8 mouse cellular contexts compared by ENCODE assay signal in the genomic region with DNA sequence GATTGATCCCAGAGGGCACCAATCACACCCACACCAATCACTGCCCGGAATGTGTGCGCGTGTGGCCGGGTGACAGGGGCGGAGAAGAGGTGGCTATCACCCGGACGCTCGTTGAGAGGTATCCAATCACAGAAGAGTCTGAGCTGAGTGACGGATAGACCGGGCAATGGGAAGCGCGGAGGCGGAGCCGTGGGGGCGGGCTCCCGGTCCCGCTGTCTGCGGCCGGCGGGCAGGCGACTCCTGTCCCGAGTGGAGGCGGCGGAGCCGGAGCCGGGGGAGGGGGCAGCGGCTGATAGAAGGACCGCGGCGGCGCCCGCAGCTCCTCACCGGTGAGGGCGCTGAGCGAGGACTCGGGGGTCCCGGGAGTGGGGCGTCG. TPM values are rescaled to one million over a fixed set of nuclear protein-coding genes. Genes with fewer than 3 reads are reported as not detected.
A peak's percentile ranks its signal among the peaks of the same experiment; 100 is the strongest.
DNase-seq lines count a peak whose midpoint lies in the region; ATAC-seq and TF ChIP-seq lines count a peak whose summit lies in the region.

TSS of gene Dnajb5 (plus strand) at position 139 of the 376 bp plus-strand sequence.

- peaks cover 25% of the 10 kb centered on the region for H3K27me3 ChIP-seq in hindbrain, embryonic 10.5 days (ENCODE audit: insufficient read depth, poor library complexity, severe bottlenecking)
- H3K27me3 ChIP-seq in lung, postnatal 0 days (replicated peaks; ENCODE audit: insufficient read depth, low read length): 0 out of 2 replicates have a peak, but pooled peaks cover 7% of the 10 kb centered on the region

- no peaks in the 10 kb centered on the region for H3K9me3 ChIP-seq in hindbrain, embryonic 10.5 days
- no peaks in the 10 kb centered on the region for H3K9me3 ChIP-seq in lung, postnatal 0 days (ENCODE audit: low read length)

- DNase-seq in MN1 (ENCODE audit: low spot score): peak; percentile 97
- DNase-seq in cerebellum, adult 9-10 months: peak; percentile 100
- peak; percentile 97 for DNase-seq in hindbrain, embryonic 10.5 days (ENCODE audit: low spot score)
- DNase-seq in layer of hippocampus, adult 9-11 months: peak; percentile 99
- peak; percentile 99 for DNase-seq in lung, postnatal 0 days (ENCODE audit: low spot score)
- peak; percentile 98 for DNase-seq in ovary, postnatal 14 days (ENCODE audit: low spot score)
- DNase-seq in thymus, postnatal 14 days: peak; percentile 94

- under 1% methylated on average over 39 of the region's 39 CpGs for WGBS in hindbrain, embryonic 10.5 days
- WGBS in lung, postnatal 0 days: 2% methylated on average over 28 of the region's 39 CpGs

- no peak for TF ChIP-seq CTCF in lung, postnatal 0 days (IDR thresholded peaks at IDR 0.05)

- H3K4me1 ChIP-seq in hindbrain, embryonic 10.5 days (replicated peaks): peaks cover 87% of the 10 kb centered on the region
- H3K4me1 ChIP-seq in lung, postnatal 0 days (ENCODE audit: insufficient read depth, low read depth, low read length): 0 out of 2 replicates have a peak, but pooled peaks cover 5% of the 10 kb centered on the region

- peaks cover 17% of the 10 kb centered on the region for H3K36me3 ChIP-seq in hindbrain, embryonic 10.5 days
- no peaks in the 10 kb centered on the region for H3K36me3 ChIP-seq in lung, postnatal 0 days (ENCODE audit: insufficient read depth, low read length)

- H3K4me2 ChIP-seq in lung, postnatal 0 days (replicated peaks; ENCODE audit: low read depth, low read length): peak within 1 kb of the TSS; percentile 90

- H3K4me3 ChIP-seq in hindbrain, embryonic 10.5 days: peak within 1 kb of the TSS; percentile 90
- peak within 1 kb of the TSS; percentile 81 for H3K4me3 ChIP-seq in lung, postnatal 0 days (ENCODE audit: low read depth, low read length)

- TF ChIP-seq EP300 in lung, postnatal 0 days (IDR thresholded peaks at IDR 0.05): no peak

- ATAC-seq in frontal cortex, adult (ENCODE audit: low TSS enrichment): peak; percentile 55
- ATAC-seq in lung, postnatal 0 days: peak; percentile 98

- peak within 1 kb of the TSS; percentile 86 for H3K9ac ChIP-seq in lung, postnatal 0 days (replicated peaks; ENCODE audit: low read depth)

- peak within 1 kb of the TSS; percentile 99 for H3K27ac ChIP-seq in hindbrain, embryonic 10.5 days
- peak within 1 kb of the TSS; percentile 95 for H3K27ac ChIP-seq in lung, postnatal 0 days (ENCODE audit: low read length)

RNA-seq across cellular contexts. Expression of gene Dnajb5, which starts in this region (rescaled TPM):
- 14.0 and 17.6 TPM in 2 replicates for polyA plus RNA-seq in hindbrain, embryonic 10.5 days (2016; fragmentation: Nextera tagmentation; extraction: Ambion mirVana)
- 5.7 and 6.2 TPM in 2 replicates for polyA plus RNA-seq in lung, postnatal 0 days (2015; fragmentation: Nextera tagmentation; extraction: Ambion mirVana)

Comparison
In these comparisons a context has a peak if more than half of its experiments do, and no peak if none do; other contexts are left out.
1. Peak in every context shown above with its lines: DNase-seq, ATAC-seq, H3K4me3 ChIP-seq and H3K27ac ChIP-seq.